Mouse (Mus musculus): ENCODE data around the gene Wwc2. TPM values are rescaled to one million over a fixed set of nuclear protein-coding genes. Genes with fewer than 3 reads are reported as not detected.

The Wwc2 gene
- polyA plus RNA-seq, 1 experiment, result 3.0 TPM

GRCm38 (mm10) chr8:47994618-47995274 is 4.0 kb upstream of the Wwc2 start:
- Histone ChIP-seq H3K4me1 (peaks cover 10% of the 10 kb centered on the region), H3K4me3 (replicated peaks) (no peak overlapping the region), H3K27me3 (replicated peaks) (no peaks in the 10 kb centered on the region), H3K36me3 (replicated peaks; ENCODE audit: low read length) (no peaks in the 10 kb centered on the region), H3K9me3 (no peaks in the 10 kb centered on the region)
- TF ChIP-seq GATA1 (IDR thresholded peaks at IDR 0.05; ENCODE audit: borderline replicate concordance, low read length) (no peak), FLI1 (IDR thresholded peaks at IDR 0.05; ENCODE audit: low read length) (no peak)

- Histone ChIP-seq H3K9me3 (no peaks in the 10 kb centered on the region), H3K4me3 (replicated peaks) (peak overlapping the region; percentile 94), H3K36me3 (replicated peaks; ENCODE audit: low read length) (no peaks in the 10 kb centered on the region), H3K4me1 (peaks cover 30% of the 10 kb centered on the region), H3K27me3 (replicated peaks) (peaks cover 4% of the 10 kb centered on the region)
- TF ChIP-seq FLI1 (IDR thresholded peaks at IDR 0.05; ENCODE audit: low read length) (no peak), GATA1 (IDR thresholded peaks at IDR 0.05; ENCODE audit: borderline replicate concordance, low read length) (no peak)
These were observed 345 bp downstream of the Wwc2 start for GRCm38 (mm10) chr8:47990386-47990772.

- Histone ChIP-seq H3K36me3 (replicated peaks; ENCODE audit: low read length) (no peaks in the 10 kb centered on the region), H3K9me3 (no peaks in the 10 kb centered on the region), H3K4me1 (peaks cover 35% of the 10 kb centered on the region), H3K4me3 (replicated peaks) (peak overlapping the region; percentile 94), H3K27me3 (replicated peaks) (peaks cover 4% of the 10 kb centered on the region)
- TF ChIP-seq FLI1 (IDR thresholded peaks at IDR 0.05; ENCODE audit: low read length) (no peak), GATA1 (IDR thresholded peaks at IDR 0.05; ENCODE audit: borderline replicate concordance, low read length) (no peak)
These were observed 904 bp downstream of the Wwc2 start for GRCm38 (mm10) chr8:47989655-47990385.

GRCm38 (mm10) chr8:47989211-47989610 is 1.5 kb downstream of the Wwc2 start:
- Histone ChIP-seq H3K36me3 (replicated peaks; ENCODE audit: low read length) (no peaks in the 10 kb centered on the region), H3K4me1 (peaks cover 35% of the 10 kb centered on the region), H3K27me3 (replicated peaks) (peaks cover 4% of the 10 kb centered on the region), H3K9me3 (no peaks in the 10 kb centered on the region), H3K4me3 (replicated peaks) (peak overlapping the region; percentile 94)
- TF ChIP-seq GATA1 (IDR thresholded peaks at IDR 0.05; ENCODE audit: borderline replicate concordance, low read length), result no peak
- no peak for TF ChIP-seq FLI1 (IDR thresholded peaks at IDR 0.05; ENCODE audit: low read length)

GRCm38 (mm10) chr8:47988111-47988510 is 2.6 kb downstream of the Wwc2 start:
- H3K4me3 ChIP-seq (replicated peaks), result no peak overlapping the region
- no peaks in the 10 kb centered on the region for H3K36me3 ChIP-seq (replicated peaks; ENCODE audit: low read length)
- TF ChIP-seq FLI1 (IDR thresholded peaks at IDR 0.05; ENCODE audit: low read length) (no peak), GATA1 (IDR thresholded peaks at IDR 0.05; ENCODE audit: borderline replicate concordance, low read length) (no peak)
- H3K4me1 ChIP-seq, result peaks cover 35% of the 10 kb centered on the region
- peaks cover 4% of the 10 kb centered on the region for H3K27me3 ChIP-seq (replicated peaks)
- H3K9me3 ChIP-seq, result no peaks in the 10 kb centered on the region

GRCm38 (mm10) chr8:47985644-47986043 is 5.1 kb downstream of the Wwc2 start:
- no peak for TF ChIP-seq GATA1 (IDR thresholded peaks at IDR 0.05; ENCODE audit: borderline replicate concordance, low read length)
- TF ChIP-seq FLI1 (IDR thresholded peaks at IDR 0.05; ENCODE audit: low read length), result no peak
- Histone ChIP-seq H3K4me1 (peaks cover 29% of the 10 kb centered on the region), H3K36me3 (replicated peaks; ENCODE audit: low read length) (peaks cover 2% of the 10 kb centered on the region), H3K4me3 (replicated peaks) (no peak overlapping the region), H3K27me3 (replicated peaks) (peaks cover 4% of the 10 kb centered on the region), H3K9me3 (no peaks in the 10 kb centered on the region)

GRCm38 (mm10) chr8:47985243-47985642 is 5.5 kb downstream of the Wwc2 start:
- TF ChIP-seq FLI1 (IDR thresholded peaks at IDR 0.05; ENCODE audit: low read length) (no peak), GATA1 (IDR thresholded peaks at IDR 0.05; ENCODE audit: borderline replicate concordance, low read length) (no peak)

GRCm38 (mm10) chr8:47981075-47981474 is 9.6 kb downstream of the Wwc2 start:
- TF ChIP-seq GATA1 (IDR thresholded peaks at IDR 0.05; ENCODE audit: borderline replicate concordance, low read length) (no peak), FLI1 (IDR thresholded peaks at IDR 0.05; ENCODE audit: low read length) (no peak)
- Histone ChIP-seq H3K27me3 (replicated peaks) (no peaks in the 10 kb centered on the region), H3K4me1 (peaks cover 13% of the 10 kb centered on the region)

More at GRCm38 (mm10) chr8:47985243-47985642, 5.5 kb downstream of the Wwc2 start:
- H3K36me3 ChIP-seq (replicated peaks; ENCODE audit: low read length), result peaks cover 2% of the 10 kb centered on the region
- H3K27me3 ChIP-seq (replicated peaks), result peaks cover 4% of the 10 kb centered on the region
- peak overlapping the region; percentile 21 for H3K4me3 ChIP-seq (replicated peaks)
- H3K9me3 ChIP-seq, result no peaks in the 10 kb centered on the region
- peaks cover 29% of the 10 kb centered on the region for H3K4me1 ChIP-seq

GRCm38 (mm10) chr8:47979876-47980275 is 10.8 kb downstream of the Wwc2 start:
- TF ChIP-seq FLI1 (IDR thresholded peaks at IDR 0.05; ENCODE audit: low read length), result no peak
- H3K27me3 ChIP-seq (replicated peaks), result no peaks in the 10 kb centered on the region

More at GRCm38 (mm10) chr8:47981075-47981474, 9.6 kb downstream of the Wwc2 start:
- no peak overlapping the region for H3K4me3 ChIP-seq (replicated peaks)
- H3K9me3 ChIP-seq, result peaks cover 3% of the 10 kb centered on the region; the same call in 1 of the 2 replicates
- H3K36me3 ChIP-seq (replicated peaks; ENCODE audit: low read length), result peaks cover 9% of the 10 kb centered on the region

GRCm38 (mm10) chr8:47978755-47979154 is 12.0 kb downstream of the Wwc2 start:
- H3K27me3 ChIP-seq (replicated peaks), result no peaks in the 10 kb centered on the region
- H3K4me3 ChIP-seq (replicated peaks), result no peak overlapping the region
- H3K36me3 ChIP-seq (replicated peaks; ENCODE audit: low read length), result peaks cover 9% of the 10 kb centered on the region
- TF ChIP-seq GATA1 (IDR thresholded peaks at IDR 0.05; ENCODE audit: borderline replicate concordance, low read length) (no peak), FLI1 (IDR thresholded peaks at IDR 0.05; ENCODE audit: low read length) (no peak)
- peaks cover 14% of the 10 kb centered on the region for H3K9me3 ChIP-seq
- 0 out of 2 replicates have a peak, but pooled peaks cover 3% of the 10 kb centered on the region for H3K4me1 ChIP-seq

More at GRCm38 (mm10) chr8:47979876-47980275, 10.8 kb downstream of the Wwc2 start:
- H3K36me3 ChIP-seq (replicated peaks; ENCODE audit: low read length), result peaks cover 9% of the 10 kb centered on the region
- H3K9me3 ChIP-seq, result peaks cover 6% of the 10 kb centered on the region
- H3K4me3 ChIP-seq (replicated peaks), result no peak overlapping the region
- peaks cover 3% of the 10 kb centered on the region for H3K4me1 ChIP-seq
